Mouse (Mus musculus) intestine, embryonic 15.5 days (tissue): ENCODE results near the gene Pnpla6. TPM values are rescaled to one million over a fixed set of nuclear protein-coding genes. Genes with fewer than 3 reads are reported as not detected.
A peak's percentile ranks its signal among the peaks of the same experiment; 100 is the strongest.

Experiments used
- ATAC-seq: fragments of 200-750 bp; cut with Nextera tagmentation; 2 replicates; pipeline ENCODE4 v1.8.0; 2017; ENCODE audit warnings: moderate TSS enrichment, moderate library complexity
- H3K27ac ChIP-seq: fragments of 300-500 bp; sonication (generic); 2 replicates; pipeline ENCODE4 v1.5.1; 2015; ENCODE audit warnings: mild to moderate bottlenecking, inconsistent platforms
- H3K27me3 ChIP-seq: fragments of 300-500 bp; sonication (generic); replicated peaks from 2 replicates; pipeline ENCODE4 v1.6.1; 2015; ENCODE audit warnings: inconsistent platforms
- H3K36me3 ChIP-seq: fragments of 300-500 bp; sonication (generic); 2 replicates; pipeline ENCODE4 v1.6.1; 2015; ENCODE audit warnings: inconsistent platforms
- H3K4me1 ChIP-seq: fragments of 300-500 bp; sonication (generic); replicated peaks from 2 replicates; pipeline ENCODE4 v1.6.1; 2015; ENCODE audit warnings: inconsistent platforms
- H3K4me2 ChIP-seq: fragments of 300-500 bp; sonication (generic); replicated peaks from 2 replicates; pipeline ENCODE4 v1.6.1; 2015; ENCODE audit warnings: mild to moderate bottlenecking, inconsistent platforms
- H3K4me3 ChIP-seq: fragments of 300-500 bp; sonication (generic); replicated peaks from 2 replicates; pipeline ENCODE4 v1.5.1; 2015; ENCODE audit warnings: inconsistent platforms
- H3K9ac ChIP-seq: fragments of 300-500 bp; sonication (generic); 2 replicates; pipeline ENCODE4 v1.6.1; 2015; ENCODE audit warnings: inconsistent platforms
- H3K9me3 ChIP-seq: fragments of 300-500 bp; sonication (generic); 2 replicates; pipeline ENCODE4 v1.6.1; 2016; ENCODE audit warnings: inconsistent platforms
- WGBS: fragments of 180-500 bp; shearing (Covaris S2); methylation state at CpG from one replicate; pipeline ENCODE4 v1.1.7; 2015; 5-methylcytosine and 5-hydroxymethylcytosine counted together
- polyA plus RNA-seq: library from polyadenylated mRNA; unstranded; fragments of >200 nt; fragmentation: Nextera tagmentation; extraction: Ambion mirVana; gene quantifications from 2 replicates; pipeline ENCODE4 v1.2.1, GENCODE M21; 2015

Pnpla6 gene
- polyA plus RNA-seq = 34.4 and 36.7 TPM in 2 replicates

GRCm38 (mm10) chr8:3515260-3515671 lies at the start of gene Pnpla6:
Gene Pnpla6, plus strand, starts transcription at chr8:3515384.
- Histone ChIP-seq H3K4me1 (no peaks in the 10 kb centered on the region; the same call in 1 of the 2 replicates), H3K36me3 (peaks cover 4% of the 10 kb centered on the region; the same call in 1 of the 2 replicates), H3K9me3 (no peaks in the 10 kb centered on the region), H3K4me3 (peak within 1 kb of the TSS; percentile 61), H3K27ac (peak within 1 kb of the TSS; percentile 67), H3K9ac (peak within 1 kb of the TSS; percentile 55), H3K27me3 (no peaks in the 10 kb centered on the region), H3K4me2 (peak within 1 kb of the TSS; percentile 89)
- peak; percentile 73 for ATAC-seq
- under 1% methylated on average over 25 of the region's 25 CpGs for WGBS

- peak; percentile 98 for ATAC-seq
- Histone ChIP-seq H3K4me1 (peaks cover 3% of the 10 kb centered on the region), H3K27ac (peak within 1 kb of the TSS; percentile 67; the same call in 1 of the 2 replicates), H3K9ac (peak within 1 kb of the TSS; percentile 59), H3K4me2 (peak within 1 kb of the TSS; percentile 74), H3K36me3 (no peaks in the 10 kb centered on the region), H3K27me3 (no peaks in the 10 kb centered on the region), H3K4me3 (peak within 1 kb of the TSS; percentile 49), H3K9me3 (no peaks in the 10 kb centered on the region)
- 4% methylated on average over 32 of the region's 32 CpGs for WGBS
These were observed 47.9 kb upstream of the Pnpla6 start, which contains the start of gene Pex11g for GRCm38 (mm10) chr8:3467006-3467885. Gene Pex11g, minus strand, starts transcription at chr8:3467680.

GRCm38 (mm10) chr8:3467886-3468545 lies 47.2 kb upstream of the Pnpla6 start:
- Histone ChIP-seq H3K9ac (peak overlapping the region; percentile 59), H3K27me3 (no peaks in the 10 kb centered on the region), H3K36me3 (no peaks in the 10 kb centered on the region), H3K4me3 (peak overlapping the region; percentile 49), H3K9me3 (no peaks in the 10 kb centered on the region), H3K4me2 (peak overlapping the region; percentile 74), H3K4me1 (peaks cover 3% of the 10 kb centered on the region), H3K27ac (peak overlapping the region; percentile 67; the same call in 1 of the 2 replicates)
- no peak; the same call in 1 of the 2 replicates for ATAC-seq
- 54% methylated on average over 9 of the region's 9 CpGs for WGBS

GRCm38 (mm10) chr8:3468838-3469237 lies 46.3 kb upstream of the Pnpla6 start:
- Histone ChIP-seq H3K4me2 (no peak overlapping the region), H3K27me3 (no peaks in the 10 kb centered on the region), H3K4me1 (peaks cover 3% of the 10 kb centered on the region), H3K9ac (no peak overlapping the region), H3K36me3 (no peaks in the 10 kb centered on the region), H3K4me3 (no peak overlapping the region), H3K27ac (no peak overlapping the region), H3K9me3 (no peaks in the 10 kb centered on the region)
- 97% methylated on average over 1 of the region's 1 CpGs for WGBS
- ATAC-seq = no peak

- Histone ChIP-seq H3K4me2 (no peak within 1 kb of the TSS), H3K36me3 (no peaks in the 10 kb centered on the region), H3K4me3 (no peak within 1 kb of the TSS), H3K4me1 (peaks cover 3% of the 10 kb centered on the region), H3K9me3 (no peaks in the 10 kb centered on the region), H3K27ac (no peak within 1 kb of the TSS), H3K9ac (no peak within 1 kb of the TSS), H3K27me3 (no peaks in the 10 kb centered on the region)
- no peak for ATAC-seq
These were observed 44.6 kb upstream of the Pnpla6 start, which contains the start of gene Tex45 for GRCm38 (mm10) chr8:3470562-3470961. Gene Tex45, plus strand, starts transcription at chr8:3470862.

GRCm38 (mm10) chr8:3475715-3476429 lies 39.3 kb upstream of the Pnpla6 start:
- no peaks in the 10 kb centered on the region for H3K9me3 ChIP-seq
- 21% methylated on average over 37 of the region's 37 CpGs for WGBS
- 0 out of 2 replicates have a peak, but pooled peaks have one; percentile 44 for ATAC-seq

GRCm38 (mm10) chr8:3480221-3480785 lies 34.9 kb upstream of the Pnpla6 start:
- 52% methylated on average over 4 of the region's 4 CpGs for whole genome bisulfite sequencing
- no peak overlapping the region for H3K27ac ChIP-seq

More at GRCm38 (mm10) chr8:3475715-3476429, 39.3 kb upstream of the Pnpla6 start:
- peak overlapping the region; percentile 23 for H3K4me3 ChIP-seq
- H3K4me1 ChIP-seq = no peaks in the 10 kb centered on the region; the same call in 1 of the 2 replicates
- no peak overlapping the region for H3K27ac ChIP-seq
- H3K36me3 ChIP-seq = no peaks in the 10 kb centered on the region
- H3K4me2 ChIP-seq = peak overlapping the region; percentile 66
- H3K27me3 ChIP-seq = 0 out of 2 replicates have a peak, but pooled peaks cover 6% of the 10 kb centered on the region
- H3K9ac ChIP-seq = no peak overlapping the region

GRCm38 (mm10) chr8:3481605-3482004 lies 33.6 kb upstream of the Pnpla6 start:
- 61% methylated on average over 5 of the region's 5 CpGs for WGBS
- no peak overlapping the region for H3K9ac ChIP-seq
- no peak; the same call in 1 of the 2 replicates for ATAC-seq

More at GRCm38 (mm10) chr8:3480221-3480785, 34.9 kb upstream of the Pnpla6 start:
- Histone ChIP-seq H3K4me1 (no peaks in the 10 kb centered on the region; the same call in 1 of the 2 replicates), H3K9ac (no peak overlapping the region), H3K27me3 (0 out of 2 replicates have a peak, but pooled peaks cover 6% of the 10 kb centered on the region), H3K4me2 (no peak overlapping the region), H3K36me3 (no peaks in the 10 kb centered on the region), H3K9me3 (no peaks in the 10 kb centered on the region), H3K4me3 (no peak overlapping the region)
- no peak for ATAC-seq

GRCm38 (mm10) chr8:3482240-3482740 lies 32.9 kb upstream of the Pnpla6 start:
- 87% methylated on average over 22 of the region's 22 CpGs for WGBS
- Histone ChIP-seq H3K9me3 (no peaks in the 10 kb centered on the region), H3K4me2 (no peak overlapping the region), H3K27ac (no peak overlapping the region), H3K36me3 (no peaks in the 10 kb centered on the region), H3K27me3 (no peaks in the 10 kb centered on the region), H3K9ac (no peak overlapping the region), H3K4me1 (no peaks in the 10 kb centered on the region), H3K4me3 (no peak overlapping the region)
- no peak for ATAC-seq

More at GRCm38 (mm10) chr8:3481605-3482004, 33.6 kb upstream of the Pnpla6 start:
- no peaks in the 10 kb centered on the region for H3K36me3 ChIP-seq
- H3K9me3 ChIP-seq = no peaks in the 10 kb centered on the region
- H3K4me1 ChIP-seq = no peaks in the 10 kb centered on the region
- H3K27ac ChIP-seq = no peak overlapping the region
- no peaks in the 10 kb centered on the region for H3K27me3 ChIP-seq
- H3K4me3 ChIP-seq = no peak overlapping the region
- no peak overlapping the region for H3K4me2 ChIP-seq

- no peak overlapping the region for H3K4me2 ChIP-seq
- H3K9ac ChIP-seq = no peak overlapping the region
- 75% methylated on average over 7 of the region's 7 CpGs for WGBS
- no peak for ATAC-seq
- H3K4me3 ChIP-seq = no peak overlapping the region
- no peaks in the 10 kb centered on the region for H3K9me3 ChIP-seq
- no peaks in the 10 kb centered on the region for H3K4me1 ChIP-seq
- no peaks in the 10 kb centered on the region for H3K27me3 ChIP-seq
- H3K27ac ChIP-seq = no peak overlapping the region
- H3K36me3 ChIP-seq = no peaks in the 10 kb centered on the region
These were observed 31.6 kb upstream of the Pnpla6 start for GRCm38 (mm10) chr8:3483546-3483945.

GRCm38 (mm10) chr8:3485192-3485591 lies 30.0 kb upstream of the Pnpla6 start:
- no peak overlapping the region for H3K9ac ChIP-seq
- WGBS = 32% methylated on average over 5 of the region's 5 CpGs
- H3K9me3 ChIP-seq = no peaks in the 10 kb centered on the region
- no peaks in the 10 kb centered on the region for H3K27me3 ChIP-seq
- no peak overlapping the region for H3K27ac ChIP-seq
- no peaks in the 10 kb centered on the region for H3K36me3 ChIP-seq
- peak; percentile 52; the same call in 1 of the 2 replicates for ATAC-seq
- H3K4me2 ChIP-seq = no peak overlapping the region
- no peaks in the 10 kb centered on the region for H3K4me1 ChIP-seq
- no peak overlapping the region for H3K4me3 ChIP-seq
